Mouse (Mus musculus) G1E (cell line): ENCODE data around the gene LTO1.

Experiments
- CTCF ChIP-seq: IDR thresholded peaks from 2 replicates; pipeline ENCODE4 v1.5.1; 2012; ENCODE audit warnings: low read depth, low read length, inconsistent platforms, mixed read lengths
- GATA1 ChIP-seq: IDR thresholded peaks from 2 replicates; pipeline ENCODE4 v1.6.1; 2012; ENCODE audit warnings: borderline replicate concordance, low read length, inconsistent platforms, mixed read lengths

GRCm38 (mm10) chr7:144914296-144914947 lies 478 bp upstream of the LTO1 start:
- TF ChIP-seq CTCF (no peak), GATA1 (no peak)
